Mouse (Mus musculus): ENCODE results near the gene Mybph.

GRCm38 (mm10) chr1:134163476-134163875, 29.8 kb upstream of the Mybph start:
- TF ChIP-seq POLR2A (IDR thresholded peaks at IDR 0.05; ENCODE audit: borderline replicate concordance, insufficient read depth, low read length) (no peak), CTCF (IDR thresholded peaks at IDR 0.05; ENCODE audit: borderline replicate concordance, insufficient read depth, low read depth, low read length) (no peak)
